Mouse (Mus musculus): ENCODE measurements at regions not wholly inside any gene's neighbourhood (a gene's known extent, or its start where the extent isn't known, plus 50 kb on each side); places are given as distances from the start of the nearest gene placed in this dataset.

DNA sequence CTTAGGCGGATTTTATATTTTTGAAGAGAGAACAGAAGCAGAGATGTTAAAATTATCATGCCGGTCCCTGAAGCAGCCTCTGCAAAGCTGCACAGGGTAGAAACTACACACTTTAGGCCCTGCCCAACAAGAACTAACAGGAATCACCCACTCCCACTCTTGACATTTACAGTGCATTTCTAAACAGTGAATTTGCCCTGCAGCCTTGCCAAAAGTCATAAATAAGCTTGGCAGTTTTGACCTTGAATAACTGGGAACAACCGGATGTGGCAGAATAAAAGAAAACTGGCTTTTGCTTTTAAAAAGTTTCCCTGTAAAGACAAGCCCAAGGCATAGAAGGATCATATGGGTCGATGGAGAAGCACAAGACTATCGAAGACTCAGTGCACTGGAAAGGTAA, 460.1 kb upstream of the Grid2 start:
- DNase-seq = peak in 1 of 2 experiments; percentile 1

All from kidney, postnatal 25 days (tissue).